Mouse (Mus musculus): ENCODE results near the gene Rab14.

DNA sequence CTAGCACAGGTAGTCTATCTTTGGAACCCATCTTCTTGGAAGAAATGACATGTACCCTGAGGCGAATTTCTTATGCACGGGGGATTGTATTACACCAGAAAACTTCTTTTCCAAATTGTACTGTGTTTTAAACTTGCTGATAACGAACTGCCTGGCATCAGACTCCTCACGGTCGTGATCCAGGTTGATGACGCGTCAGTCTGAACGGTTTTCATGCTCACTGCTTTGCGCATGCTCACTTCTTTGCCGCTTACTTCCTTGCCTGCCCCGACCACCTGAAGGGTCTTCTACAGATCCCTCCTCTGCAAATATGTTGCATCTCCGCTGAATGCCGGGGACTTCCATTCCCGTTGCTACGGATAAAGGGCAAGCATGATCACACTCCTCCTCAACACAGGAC lies 23.4 kb upstream of the Rab14 start:
- TF ChIP-seq CTCF (IDR thresholded peaks at IDR 0.05) (no peak), EP300 (IDR thresholded peaks at IDR 0.05) (no peak)

Measured in lung, postnatal 0 days (tissue).